Mouse (Mus musculus) cerebellum, adult 2 months (tissue): Measurements from ENCODE around the gene Kcnh3. TPM values are rescaled to one million over a fixed set of nuclear protein-coding genes. Genes with fewer than 3 reads are reported as not detected.

Experiments used
- DNase-seq, 2 experiments: peaks; one replicate each; pipeline ENCODE4 v3.0.0; 2021
- H3K27ac ChIP-seq: fragments of 200-500 bp; 2 replicates; pipeline ENCODE4 v1.5.1; 2012; ENCODE audit warnings: low read length, control low read depth, inconsistent platforms; ENCODE audit not compliant: insufficient read depth
- H3K27me3 ChIP-seq: fragments of 200-500 bp; 2 replicates; pipeline ENCODE4 v1.6.1; 2012; ENCODE audit warnings: inconsistent platforms, mild to moderate bottlenecking, low read length, moderate library complexity; ENCODE audit not compliant: control insufficient read depth, insufficient read depth
- H3K4me1 ChIP-seq: fragments of 200-500 bp; 2 replicates; pipeline ENCODE4 v1.6.1; 2011; ENCODE audit warnings: low read length; ENCODE audit not compliant: control insufficient read depth, insufficient read depth
- H3K4me3 ChIP-seq: fragments of 200-500 bp; replicated peaks from 2 replicates; pipeline ENCODE3; 2011; ENCODE audit warnings: mild to moderate bottlenecking, low read depth, low read length, control low read depth; ENCODE audit not compliant: insufficient read depth
- CTCF ChIP-seq: fragments of 200-500 bp; IDR thresholded peaks from 2 replicates; pipeline ENCODE4 v1.5.1; 2011; ENCODE audit warnings: low read depth, mild to moderate bottlenecking, control low read depth, low read length, moderate library complexity, borderline replicate concordance; ENCODE audit not compliant: insufficient read depth
- POLR2A ChIP-seq: fragments of 200-500 bp; IDR thresholded peaks from 2 replicates; pipeline ENCODE4 v1.6.1; 2011; ENCODE audit warnings: low read length, control low read depth, borderline replicate concordance; ENCODE audit not compliant: insufficient read depth
- WGBS: fragments of 180-500 bp; shearing (Covaris S2); methylation state at CpG from one replicate; pipeline ENCODE4 v1.1.7; 2018; 5-methylcytosine and 5-hydroxymethylcytosine counted together
- polyA plus RNA-seq: library from polyadenylated mRNA; depleted of rRNA; stranded (reverse); fragments of >200 nt; gene quantifications from 2 replicates; pipeline ENCODE4 v1.2.3, GENCODE M21; 2012; rRNA removed

Gene Kcnh3
- 5.0 and 7.0 TPM in 2 replicates for polyA plus RNA-seq

GRCm38 (mm10) chr15:99224208-99224911 lies at the start of gene Kcnh3:
Gene Kcnh3 (plus strand): TSS chr15:99224861.
- Histone ChIP-seq H3K27ac (no peak within 1 kb of the TSS), H3K4me3 (peak within 1 kb of the TSS; percentile 65)

GRCm38 (mm10) chr15:99179639-99180038 lies 45.0 kb upstream of the Kcnh3 start:
- Histone ChIP-seq H3K4me3 (no peak overlapping the region), H3K4me1 (no peaks in the 10 kb centered on the region), H3K27ac (no peak overlapping the region), H3K27me3 (no peaks in the 10 kb centered on the region)
- TF ChIP-seq POLR2A = no peak
- TF ChIP-seq CTCF = no peak; the same call in 1 of the 2 replicates
- WGBS = 88% methylated on average over 2 of the region's 2 CpGs
- no peak for DNase-seq

More at GRCm38 (mm10) chr15:99224208-99224911, at the start of gene Kcnh3:
- WGBS = under 1% methylated on average over 65 of the region's 66 CpGs
- TF ChIP-seq POLR2A = no peak
- TF ChIP-seq CTCF = no peak
- DNase-seq = peak; percentile 65 to 74
- Histone ChIP-seq H3K27me3 (peaks cover 2% of the 10 kb centered on the region; the same call in 1 of the 2 replicates), H3K4me1 (no peaks in the 10 kb centered on the region)

- no peaks in the 10 kb centered on the region for H3K4me1 ChIP-seq
- H3K4me3 ChIP-seq = no peak overlapping the region
- 79% methylated on average over 9 of the region's 9 CpGs for WGBS
- DNase-seq = no peak
- H3K27me3 ChIP-seq = no peaks in the 10 kb centered on the region
- TF ChIP-seq CTCF (no peak), POLR2A (no peak)
- H3K27ac ChIP-seq = no peak overlapping the region
Observed at GRCm38 (mm10) chr15:99184217-99184914, 40.3 kb upstream of the Kcnh3 start.

- Histone ChIP-seq H3K4me3 (no peak overlapping the region), H3K27ac (no peak overlapping the region), H3K4me1 (no peaks in the 10 kb centered on the region), H3K27me3 (no peaks in the 10 kb centered on the region; the same call in 1 of the 2 replicates)
- no peak for DNase-seq
- WGBS = 56% methylated on average over 10 of the region's 10 CpGs
- TF ChIP-seq CTCF = no peak
- no peak for TF ChIP-seq POLR2A
Observed at GRCm38 (mm10) chr15:99194358-99194757, 30.3 kb upstream of the Kcnh3 start.

GRCm38 (mm10) chr15:99195043-99195442 lies 29.6 kb upstream of the Kcnh3 start:
- H3K4me1 ChIP-seq = no peaks in the 10 kb centered on the region
- TF ChIP-seq POLR2A (no peak), CTCF (no peak)
- no peak for DNase-seq
- no peak overlapping the region for H3K27ac ChIP-seq
- no peak overlapping the region for H3K4me3 ChIP-seq
- no peaks in the 10 kb centered on the region; the same call in 1 of the 2 replicates for H3K27me3 ChIP-seq
- WGBS = 63% methylated on average over 6 of the region's 6 CpGs

GRCm38 (mm10) chr15:99198761-99199160 lies 25.9 kb upstream of the Kcnh3 start:
- TF ChIP-seq POLR2A = no peak
- TF ChIP-seq CTCF = no peak
- Histone ChIP-seq H3K27ac (no peak overlapping the region), H3K4me3 (no peak overlapping the region), H3K4me1 (peaks cover 4% of the 10 kb centered on the region; the same call in 1 of the 2 replicates), H3K27me3 (no peaks in the 10 kb centered on the region; the same call in 1 of the 2 replicates)
- DNase-seq = no peak

- H3K4me3 ChIP-seq = no peak overlapping the region
- peaks cover 4% of the 10 kb centered on the region; the same call in 1 of the 2 replicates for H3K4me1 ChIP-seq
- TF ChIP-seq POLR2A (no peak), CTCF (no peak)
- WGBS = 69% methylated on average over 8 of the region's 8 CpGs
- no peak overlapping the region for H3K27ac ChIP-seq
- no peak for DNase-seq
- no peaks in the 10 kb centered on the region for H3K27me3 ChIP-seq
Observed at GRCm38 (mm10) chr15:99205959-99206358, 18.7 kb upstream of the Kcnh3 start.

GRCm38 (mm10) chr15:99213183-99213582 lies 11.5 kb upstream of the Kcnh3 start:
- Histone ChIP-seq H3K27me3 (no peaks in the 10 kb centered on the region), H3K4me3 (no peak overlapping the region), H3K4me1 (no peaks in the 10 kb centered on the region), H3K27ac (no peak overlapping the region)
- 79% methylated on average over 10 of the region's 10 CpGs for WGBS
- no peak for DNase-seq
- no peak for TF ChIP-seq POLR2A
- TF ChIP-seq CTCF = no peak
